Mouse (Mus musculus): ENCODE results near the gene Dnajb14.

DNA sequence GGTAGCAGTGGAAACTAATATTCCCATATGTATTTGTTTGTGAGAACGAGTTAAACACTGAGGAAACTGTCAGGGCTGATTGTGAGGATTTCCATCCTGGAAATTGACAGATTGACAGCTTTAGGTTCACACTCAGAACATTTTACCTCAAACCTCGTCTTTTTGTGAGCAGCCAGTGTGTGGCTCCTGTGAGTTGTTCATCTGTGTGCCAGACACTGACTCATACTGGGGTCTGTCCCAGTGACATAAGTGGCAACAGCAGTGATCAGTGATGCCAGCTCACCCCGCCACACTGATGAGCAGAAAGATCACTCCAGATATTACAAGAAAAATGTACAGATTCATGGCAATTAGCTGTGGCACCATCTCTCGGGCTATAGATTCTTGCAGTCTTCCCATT, 92.0 kb downstream of the Dnajb14 start:
- no peak for TF ChIP-seq CTCF (IDR thresholded peaks at IDR 0.05; ENCODE audit: extremely low read depth, insufficient read depth, insufficient read length, insufficient replicate concordance)
- TF ChIP-seq POLR2A (IDR thresholded peaks at IDR 0.05; ENCODE audit: low read depth, low read length): no peak
